Mouse (Mus musculus): ENCODE measurements around the gene Tmed3.

Tmed3 gene

GRCm38 (mm10) chr9:89704265-89705196, at the start of gene Tmed3:
Gene Tmed3, minus strand, starts transcription at chr9:89705068.
- peak; percentile 93 for DNase-seq

GRCm38 (mm10) chr9:89740041-89740440, 35.2 kb upstream of the Tmed3 start:
- no peak for DNase-seq

GRCm38 (mm10) chr9:89738295-89738694, 33.4 kb upstream of the Tmed3 start, which contains the start of gene Ankrd34c:
Gene Ankrd34c, minus strand, starts transcription at chr9:89738475.
- DNase-seq: peak; percentile 45

- DNase-seq: no peak
Observed at GRCm38 (mm10) chr9:89737888-89738287, 33.0 kb upstream of the Tmed3 start.

GRCm38 (mm10) chr9:89736932-89737705, 32.3 kb upstream of the Tmed3 start:
- DNase-seq: peak; percentile 18

- no peak for DNase-seq
Observed at GRCm38 (mm10) chr9:89706906-89707305, 2.0 kb upstream of the Tmed3 start.

GRCm38 (mm10) chr9:89705197-89705533, 297 bp upstream of the Tmed3 start:
- no peak for DNase-seq

GRCm38 (mm10) chr9:89700910-89701457, 3.9 kb downstream of the Tmed3 start:
- DNase-seq: no peak

GRCm38 (mm10) chr9:89695143-89695542, 9.7 kb downstream of the Tmed3 start:
- DNase-seq: no peak

- DNase-seq: no peak
Observed at GRCm38 (mm10) chr9:89693670-89694069, 11.2 kb downstream of the Tmed3 start.

GRCm38 (mm10) chr9:89689179-89689578, 15.7 kb downstream of the Tmed3 start:
- DNase-seq: no peak

- DNase-seq: no peak
Observed at GRCm38 (mm10) chr9:89687503-89688226, 17.2 kb downstream of the Tmed3 start.

GRCm38 (mm10) chr9:89686262-89686661, 18.6 kb downstream of the Tmed3 start:
- DNase-seq: no peak

- DNase-seq: no peak
Observed at GRCm38 (mm10) chr9:89678974-89679373, 25.9 kb downstream of the Tmed3 start.

GRCm38 (mm10) chr9:89674014-89674618, 30.8 kb downstream of the Tmed3 start:
- DNase-seq: peak; percentile 79

- no peak for DNase-seq
Observed at GRCm38 (mm10) chr9:89673402-89673801, 31.5 kb downstream of the Tmed3 start.

- peak; percentile 28 for DNase-seq
Observed at GRCm38 (mm10) chr9:89669878-89670277, 35.0 kb downstream of the Tmed3 start.

- no peak for DNase-seq
Observed at GRCm38 (mm10) chr9:89667306-89667942, 37.4 kb downstream of the Tmed3 start.

GRCm38 (mm10) chr9:89650913-89651312, 54.0 kb downstream of the Tmed3 start:
- no peak for DNase-seq
